Mouse (Mus musculus): Measurements from ENCODE around the gene Rbm20.

- TF ChIP-seq CTCF (IDR thresholded peaks at IDR 0.05; ENCODE audit: low read depth) (no peak), EP300 (IDR thresholded peaks at IDR 0.05; ENCODE audit: low read depth) (no peak)
Measured at GRCm38 (mm10) chr19:53664831-53665230, 12.3 kb upstream of the Rbm20 start.
